Mouse (Mus musculus) CH12.LX (cell line): ENCODE results near the gene Ubash3a. TPM values are rescaled to one million over a fixed set of nuclear protein-coding genes. Genes with fewer than 3 reads are reported as not detected.

ENCODE experiments used
- DNase-seq: peaks from one replicate; pipeline ENCODE4 v3.0.0-alpha.2; 2013; ENCODE audit errors: extremely low read depth
- H3K27ac ChIP-seq: 2 replicates; pipeline ENCODE4 v1.5.1; 2012; ENCODE audit warnings: low read depth, mild to moderate bottlenecking, control low read depth, moderate library complexity; ENCODE audit not compliant: insufficient read depth
- H3K27me3 ChIP-seq: replicated peaks from 2 replicates; pipeline ENCODE3; 2012; ENCODE audit warnings: inconsistent platforms
- H3K36me3 ChIP-seq, 2 experiments: replicated peaks in 1 of 2; 2 replicates each; pipeline versions ENCODE3 to v1.6.1; 2012; ENCODE audit warnings: inconsistent platforms in 1 of 2, low read length in 1 of 2, mild to moderate bottlenecking in 1 of 2, mixed read lengths in 1 of 2, moderate library complexity in 1 of 2; ENCODE audit not compliant: control insufficient read depth in 1 of 2, insufficient read depth in 1 of 2
- H3K4me1 ChIP-seq, 2 experiments: 2 replicates each; pipeline ENCODE4 v1.6.1; 2012; ENCODE audit warnings: inconsistent platforms in 1 of 2, moderate library complexity in 1 of 2; ENCODE audit not compliant: insufficient read depth in 2 of 2, control insufficient read depth in 1 of 2
- H3K4me2 ChIP-seq: 2 replicates; pipeline ENCODE4 v1.6.1; 2012; ENCODE audit warnings: low read depth, mild to moderate bottlenecking, control low read depth; ENCODE audit not compliant: poor library complexity, insufficient read depth, severe bottlenecking
- H3K4me3 ChIP-seq, 3 experiments: fragments of 150-350 bp in 1 of 3; sonication (generic) in 1 of 3; replicated peaks in 1 of 3; 2 replicates each; pipeline versions ENCODE3 to v1.5.1; 2011 to 2012; ENCODE audit warnings: low read depth in 2 of 3, low read length in 2 of 3, mild to moderate bottlenecking in 2 of 3, moderate library complexity in 2 of 3, control low read depth in 1 of 3, improper control_type of control experiment in 1 of 3, inconsistent platforms in 1 of 3, mixed read lengths in 1 of 3; ENCODE audit not compliant: poor library complexity in 1 of 3
- H3K79me2 ChIP-seq: replicated peaks from 2 replicates; pipeline ENCODE4 v1.6.1; 2012; ENCODE audit warnings: mild to moderate bottlenecking, moderate library complexity; ENCODE audit not compliant: control insufficient read depth, poor library complexity, insufficient read depth, severe bottlenecking; ENCODE audit errors: extremely low read depth
- H3K9ac ChIP-seq: 2 replicates; pipeline ENCODE4 v1.6.1; 2012; ENCODE audit warnings: low read depth, mild to moderate bottlenecking, control low read depth, moderate library complexity; ENCODE audit not compliant: insufficient read depth
- H3K9me3 ChIP-seq: replicated peaks from 2 replicates; pipeline ENCODE3; 2012; ENCODE audit warnings: low read length, inconsistent platforms, mixed read lengths
- BHLHE40 ChIP-seq: IDR thresholded peaks from 2 replicates; pipeline ENCODE4 v1.6.1; 2011; ENCODE audit warnings: mild to moderate bottlenecking, low read depth, low read length, improper control_type of control experiment
- CHD1 ChIP-seq: IDR thresholded peaks from 2 replicates; pipeline ENCODE4 v1.6.1; 2012; ENCODE audit warnings: low read depth, low read length, improper control_type of control experiment, inconsistent platforms
- CHD2 ChIP-seq: IDR thresholded peaks from 2 replicates; pipeline ENCODE4 v1.6.1; 2011; ENCODE audit warnings: low read length, improper control_type of control experiment
- CTCF ChIP-seq, 2 experiments: IDR thresholded peaks in 1 of 2; conservative IDR thresholded peaks in 1 of 2; 2 replicates each; pipeline ENCODE4 v1.5.1; 2011 to 2012; ENCODE audit warnings: low read depth in 2 of 2, low read length in 2 of 2, improper control_type of control experiment in 1 of 2, inconsistent platforms in 1 of 2, mild to moderate bottlenecking in 1 of 2, moderate library complexity in 1 of 2
- ETS1 ChIP-seq: conservative IDR thresholded peaks from 2 replicates; pipeline ENCODE4 v1.6.1; 2012; ENCODE audit warnings: low read depth, mild to moderate bottlenecking, inconsistent platforms, low read length, improper control_type of control experiment, moderate library complexity
- GABPA ChIP-seq: IDR thresholded peaks from 2 replicates; pipeline ENCODE4 v1.6.1; 2012; ENCODE audit warnings: low read depth, low read length, improper control_type of control experiment, inconsistent platforms; ENCODE audit not compliant: insufficient replicate concordance
- HCFC1 ChIP-seq: IDR thresholded peaks from 2 replicates; pipeline ENCODE4 v1.6.1; 2012; ENCODE audit warnings: low read depth, mild to moderate bottlenecking, inconsistent platforms, low read length, improper control_type of control experiment
- IRF4 ChIP-seq: IDR thresholded peaks from 2 replicates; pipeline ENCODE4 v1.6.1; 2014; ENCODE audit warnings: low read depth, mild to moderate bottlenecking, inconsistent platforms, low read length, improper control_type of control experiment
- JUND ChIP-seq: conservative IDR thresholded peaks from 2 replicates; pipeline ENCODE4 v1.6.1; 2011; ENCODE audit warnings: low read depth, low read length, improper control_type of control experiment
- KAT2A ChIP-seq: IDR thresholded peaks from 2 replicates; pipeline ENCODE4 v1.6.1; 2012; ENCODE audit warnings: low read length, improper control_type of control experiment, inconsistent platforms; ENCODE audit not compliant: insufficient replicate concordance
- NELFE ChIP-seq: IDR thresholded peaks from 2 replicates; pipeline ENCODE4 v1.6.1; 2011; ENCODE audit warnings: low read depth, low read length, improper control_type of control experiment
- SIN3A ChIP-seq: IDR thresholded peaks from 2 replicates; pipeline ENCODE4 v1.6.1; 2012; ENCODE audit warnings: low read length, improper control_type of control experiment, inconsistent platforms
- SMC3 ChIP-seq: IDR thresholded peaks from 2 replicates; pipeline ENCODE4 v1.6.1; 2011; ENCODE audit warnings: low read depth, low read length, improper control_type of control experiment
- TBP ChIP-seq: conservative IDR thresholded peaks from 2 replicates; pipeline ENCODE4 v1.6.1; 2011; ENCODE audit warnings: low read depth, low read length, improper control_type of control experiment
- TCF12 ChIP-seq: IDR thresholded peaks from 2 replicates; pipeline ENCODE4 v1.6.1; 2014; ENCODE audit warnings: low read depth, mild to moderate bottlenecking, inconsistent platforms, low read length, improper control_type of control experiment
- UBTF ChIP-seq: IDR thresholded peaks from 2 replicates; pipeline ENCODE4 v1.6.1; 2012; ENCODE audit warnings: low read depth, mild to moderate bottlenecking, inconsistent platforms, low read length, improper control_type of control experiment, moderate library complexity
- USF1 ChIP-seq: IDR thresholded peaks from 2 replicates; pipeline ENCODE4 v1.6.1; 2014; ENCODE audit warnings: low read depth, mild to moderate bottlenecking, inconsistent platforms, low read length, improper control_type of control experiment
- ZKSCAN1 ChIP-seq: IDR thresholded peaks from 2 replicates; pipeline ENCODE4 v1.6.1; 2012; ENCODE audit warnings: low read depth, inconsistent platforms, low read length, improper control_type of control experiment, borderline replicate concordance
- ZMIZ1 ChIP-seq: IDR thresholded peaks from 2 replicates; pipeline ENCODE4 v1.6.1; 2012; ENCODE audit warnings: low read depth, mild to moderate bottlenecking, inconsistent platforms, low read length, improper control_type of control experiment
- ZNF384 ChIP-seq: IDR thresholded peaks from 2 replicates; pipeline ENCODE4 v1.6.1; 2012; ENCODE audit warnings: low read depth, low read length, improper control_type of control experiment, inconsistent platforms
- dilution Hi-C: fragments of 300-500 bp; cut with MboI; formaldehyde crosslinking; loops from 2 replicates; pipeline ENCODE4 v1.14.3; 2020; ENCODE audit warnings: low sequenced_read_pairs; ENCODE audit not compliant: extremely low pct_unique_long_range_greater_than_20kb, extremely low pct_ligation_motif_present
- in situ Hi-C: fragments of 300-500 bp; cut with MboI; formaldehyde crosslinking; loops from 3 replicates; pipeline ENCODE4 v1.14.3; 2019; ENCODE audit warnings: low sequenced_read_pairs, low pct_ligation_motif_present, low pct_unique_long_range_greater_than_20kb, mixed read lengths
- polyA plus RNA-seq: library from polyadenylated mRNA; unstranded; fragments of >175 nt; gene quantifications from 2 replicates; pipeline ENCODE4 v1.2.1, GENCODE M21; 2012; ENCODE audit warnings: low read depth; ENCODE audit not compliant: insufficient read length
- total RNA-seq, 2 experiments: library from RNA; depleted of rRNA; stranded (reverse); fragments of 300-350 nt in 1 of 2; fragments of >200 nt in 1 of 2; gene quantifications; 2 replicates each; pipeline ENCODE4 v1.2.3; 2012 to 2014

The Ubash3a gene
- total and polyA plus RNA-seq, 3 experiments = 0.08 to 0.17 TPM; not detected in 1

GRCm38 (mm10) chr17:31208654-31209053, 981 bp downstream of the Ubash3a start:
- H3K36me3 ChIP-seq = no peaks in the 10 kb centered on the region
- DNase-seq = no peak
- in situ Hi-C loops = no loop called here
- H3K9me3 ChIP-seq = no peaks in the 10 kb centered on the region
- no peaks in the 10 kb centered on the region for H3K79me2 ChIP-seq
- no peak overlapping the region for H3K9ac ChIP-seq
- TF ChIP-seq SIN3A (no peak), CTCF (conservative IDR thresholded peaks at IDR 0.05 in 1 of 2, IDR thresholded peaks at IDR 0.05 in 1 of 2; ENCODE audit: low read depth in 2 of 2, low read length in 2 of 2) (no peak), TBP (no peak), HCFC1 (no peak), UBTF (no peak), ZMIZ1 (no peak), USF1 (no peak), ZNF384 (no peak), TCF12 (no peak), BHLHE40 (no peak), KAT2A (no peak)
- H3K27ac ChIP-seq = no peak overlapping the region
- H3K27me3 ChIP-seq = peaks cover 7% of the 10 kb centered on the region
- H3K4me1 ChIP-seq = peaks cover 0 to 6% of the 10 kb centered on the region in 2 experiments; a peak in 2 of 4 replicates
- no peak overlapping the region for H3K4me2 ChIP-seq
- dilution Hi-C loops = no loop called here
- H3K4me3 ChIP-seq = no peak overlapping the region

DNA sequence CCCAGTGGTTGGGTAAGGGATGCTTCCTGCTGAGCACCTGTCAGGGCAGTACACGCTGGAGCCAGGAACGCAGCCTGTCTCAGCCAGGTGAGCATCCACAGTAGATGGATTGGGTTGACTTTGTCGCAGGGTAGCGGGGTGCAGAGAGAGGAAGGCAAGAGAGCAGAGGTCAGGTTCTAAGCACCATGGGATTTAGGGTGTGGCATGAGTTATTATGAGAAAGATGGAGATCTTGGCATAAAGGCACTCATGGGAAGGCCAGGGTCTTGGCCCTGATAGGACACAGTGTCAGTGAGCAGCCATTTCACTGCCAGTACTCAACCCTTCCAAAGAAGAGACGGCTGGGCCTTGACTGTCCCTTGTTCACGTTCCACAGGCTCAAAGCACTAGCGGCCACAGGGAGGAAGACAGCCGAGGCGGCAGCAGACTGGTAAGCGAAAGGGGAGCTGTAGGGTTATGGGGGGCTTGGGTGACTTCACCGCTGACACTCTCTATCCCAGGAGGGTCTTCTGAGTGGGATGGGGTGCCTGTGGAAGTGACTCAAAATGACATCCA, 1.8 kb downstream of the Ubash3a start:
- dilution Hi-C loops (no loop called here), in situ Hi-C loops (no loop called here)
- no peak for DNase-seq
- Histone ChIP-seq H3K79me2 (no peaks in the 10 kb centered on the region), H3K9me3 (no peaks in the 10 kb centered on the region), H3K27ac (no peak overlapping the region), H3K4me1 (peaks cover 0 to 11% of the 10 kb centered on the region in 2 experiments; a peak in 2 of 4 replicates), H3K27me3 (peaks cover 7% of the 10 kb centered on the region), H3K36me3 (no peaks in the 10 kb centered on the region), H3K4me3 (no peak overlapping the region), H3K4me2 (no peak overlapping the region), H3K9ac (no peak overlapping the region)
- TF ChIP-seq IRF4 (no peak), CHD2 (no peak), NELFE (no peak), ETS1 (no peak), CHD1 (no peak), ZKSCAN1 (no peak), SMC3 (no peak), ZMIZ1 (no peak), JUND (no peak), GABPA (no peak)
